Mouse (Mus musculus): ENCODE results near the gene Scamp4.

Gene Scamp4

GRCm38 (mm10) chr10:80602698-80603325, at the start of gene Scamp4, which contains the start of gene Adat3:
TSS of gene Scamp4 (plus strand) at chr10:80602872.
TSS of gene Adat3 (plus strand) at chr10:80602880.
- peak; percentile 98 for DNase-seq (ENCODE audit: low read depth, low spot score)

GRCm38 (mm10) chr10:80553575-80553974, 49.1 kb upstream of the Scamp4 start:
- no peak for DNase-seq (ENCODE audit: low read depth, low spot score)

GRCm38 (mm10) chr10:80553997-80554396, 48.7 kb upstream of the Scamp4 start:
- DNase-seq (ENCODE audit: low read depth, low spot score) = no peak

GRCm38 (mm10) chr10:80557346-80557965, 45.2 kb upstream of the Scamp4 start:
- DNase-seq (ENCODE audit: low read depth, low spot score) = peak; percentile 70

- no peak for DNase-seq (ENCODE audit: low read depth, low spot score)
These were observed 43.2 kb upstream of the Scamp4 start for GRCm38 (mm10) chr10:80559431-80559830.

- no peak for DNase-seq (ENCODE audit: low read depth, low spot score)
These were observed 42.1 kb upstream of the Scamp4 start for GRCm38 (mm10) chr10:80560621-80561020.

GRCm38 (mm10) chr10:80561116-80561944, 41.3 kb upstream of the Scamp4 start, which contains the start of gene Rexo1:
TSS of gene Rexo1 (minus strand) at chr10:80561560.
- peak; percentile 98 for DNase-seq (ENCODE audit: low read depth, low spot score)

- peak; percentile 93 for DNase-seq (ENCODE audit: low read depth, low spot score)
These were observed 36.1 kb upstream of the Scamp4 start for GRCm38 (mm10) chr10:80566375-80567092.

GRCm38 (mm10) chr10:80568876-80569275, 33.8 kb upstream of the Scamp4 start:
- no peak for DNase-seq (ENCODE audit: low read depth, low spot score)

GRCm38 (mm10) chr10:80569664-80570066, 33.0 kb upstream of the Scamp4 start:
- peak; percentile 50 for DNase-seq (ENCODE audit: low read depth, low spot score)

GRCm38 (mm10) chr10:80570419-80570818, 32.3 kb upstream of the Scamp4 start:
- no peak for DNase-seq (ENCODE audit: low read depth, low spot score)

- peak; percentile 52 for DNase-seq (ENCODE audit: low read depth, low spot score)
These were observed 31.5 kb upstream of the Scamp4 start for GRCm38 (mm10) chr10:80570871-80571836.

- DNase-seq (ENCODE audit: low read depth, low spot score) = no peak
These were observed 30.2 kb upstream of the Scamp4 start for GRCm38 (mm10) chr10:80572477-80572876.

- DNase-seq (ENCODE audit: low read depth, low spot score) = peak; percentile 91
These were observed 28.7 kb upstream of the Scamp4 start for GRCm38 (mm10) chr10:80573944-80574343.

GRCm38 (mm10) chr10:80574896-80575295, 27.8 kb upstream of the Scamp4 start:
- peak; percentile 60 for DNase-seq (ENCODE audit: low read depth, low spot score)

- no peak for DNase-seq (ENCODE audit: low read depth, low spot score)
These were observed 26.7 kb upstream of the Scamp4 start for GRCm38 (mm10) chr10:80575925-80576324.

GRCm38 (mm10) chr10:80576351-80577194, 26.1 kb upstream of the Scamp4 start:
- no peak for DNase-seq (ENCODE audit: low read depth, low spot score)

- peak; percentile 96 for DNase-seq (ENCODE audit: low read depth, low spot score)
These were observed 25.2 kb upstream of the Scamp4 start, which contains the start of gene Klf16 for GRCm38 (mm10) chr10:80577195-80578130. TSS of gene Klf16 (minus strand) at chr10:80577321.
